Mouse (Mus musculus): ENCODE measurements at regions not wholly inside any gene's neighbourhood (a gene's known extent, or its start where the extent isn't known, plus 50 kb on each side); places are given as distances from the start of the nearest gene placed in this dataset.

- Histone ChIP-seq H3K27ac (ENCODE audit: low read length) (no peak overlapping the region), H3K36me3 (ENCODE audit: control insufficient read depth, insufficient read depth, low read length) (no peaks in the 10 kb centered on the region), H3K27me3 (ENCODE audit: control insufficient read depth, insufficient read depth, low read depth, low read length) (no peaks in the 10 kb centered on the region), H3K4me1 (ENCODE audit: control insufficient read depth, insufficient read depth, low read length) (peaks cover 2% of the 10 kb centered on the region; the same call in 1 of the 2 replicates), H3K4me2 (ENCODE audit: low read length) (no peak overlapping the region), H3K9me3 (replicated peaks; ENCODE audit: control insufficient read depth, low read length, poor library complexity, severe bottlenecking) (no peaks in the 10 kb centered on the region), H3K9ac (ENCODE audit: low read depth, low read length) (no peak overlapping the region), H3K4me3 (ENCODE audit: low read depth, low read length) (no peak overlapping the region)
- no peak for ATAC-seq
- WGBS = 40% methylated on average over 3 of the region's 3 CpGs
These were observed 68.7 kb downstream of the Atoh1 start for GRCm38 (mm10) chr6:64797600-64797999.

DNA sequence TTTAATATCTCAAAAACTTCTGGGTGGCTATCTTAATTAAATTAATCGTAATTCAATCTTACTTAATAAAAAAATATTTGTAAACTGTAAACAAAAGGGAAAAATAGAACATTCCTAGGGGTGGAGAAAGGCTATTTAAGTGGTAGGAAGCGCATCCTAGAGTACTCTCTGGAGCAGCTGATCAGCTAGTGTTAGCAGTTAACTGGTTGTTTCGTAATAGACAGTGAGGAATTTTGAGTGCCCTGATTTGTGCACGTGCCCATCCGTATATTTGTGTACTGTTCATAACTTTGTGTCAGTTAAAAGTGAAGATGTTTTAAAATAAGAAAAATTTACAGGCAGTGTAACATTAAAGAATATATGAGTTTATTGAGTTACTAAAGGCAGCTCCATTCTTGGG lies 69.9 kb downstream of the Atoh1 start:
- H3K27ac ChIP-seq (ENCODE audit: low read length) = no peak overlapping the region
- peak overlapping the region; percentile 59; the same call in 1 of the 2 replicates for H3K9ac ChIP-seq (ENCODE audit: low read depth, low read length)
- 56% methylated on average over 5 of the region's 5 CpGs for WGBS
- peaks cover 2% of the 10 kb centered on the region; the same call in 1 of the 2 replicates for H3K4me1 ChIP-seq (ENCODE audit: control insufficient read depth, insufficient read depth, low read length)
- ATAC-seq = 0 out of 2 replicates have a peak, but pooled peaks have one; percentile 41
- no peaks in the 10 kb centered on the region for H3K36me3 ChIP-seq (ENCODE audit: control insufficient read depth, insufficient read depth, low read length)
- peak overlapping the region; percentile 51 for H3K4me3 ChIP-seq (ENCODE audit: low read depth, low read length)
- no peaks in the 10 kb centered on the region for H3K9me3 ChIP-seq (replicated peaks; ENCODE audit: control insufficient read depth, low read length, poor library complexity, severe bottlenecking)
- peak overlapping the region; percentile 89 for H3K4me2 ChIP-seq (ENCODE audit: low read length)
- H3K27me3 ChIP-seq (ENCODE audit: control insufficient read depth, insufficient read depth, low read depth, low read length) = no peaks in the 10 kb centered on the region

GRCm38 (mm10) chr6:64799306-64800001 lies 70.5 kb downstream of the Atoh1 start:
- peak overlapping the region; percentile 89 for H3K4me2 ChIP-seq (ENCODE audit: low read length)
- peaks cover 2% of the 10 kb centered on the region; the same call in 1 of the 2 replicates for H3K4me1 ChIP-seq (ENCODE audit: control insufficient read depth, insufficient read depth, low read length)
- H3K9me3 ChIP-seq (replicated peaks; ENCODE audit: control insufficient read depth, low read length, poor library complexity, severe bottlenecking) = no peaks in the 10 kb centered on the region
- H3K27ac ChIP-seq (ENCODE audit: low read length) = no peak overlapping the region
- H3K36me3 ChIP-seq (ENCODE audit: control insufficient read depth, insufficient read depth, low read length) = no peaks in the 10 kb centered on the region
- 1% methylated on average over 22 of the region's 22 CpGs for WGBS
- peak overlapping the region; percentile 51 for H3K4me3 ChIP-seq (ENCODE audit: low read depth, low read length)
- ATAC-seq = peak; percentile 89
- H3K27me3 ChIP-seq (ENCODE audit: control insufficient read depth, insufficient read depth, low read depth, low read length) = no peaks in the 10 kb centered on the region
- H3K9ac ChIP-seq (ENCODE audit: low read depth, low read length) = peak overlapping the region; percentile 59

DNA sequence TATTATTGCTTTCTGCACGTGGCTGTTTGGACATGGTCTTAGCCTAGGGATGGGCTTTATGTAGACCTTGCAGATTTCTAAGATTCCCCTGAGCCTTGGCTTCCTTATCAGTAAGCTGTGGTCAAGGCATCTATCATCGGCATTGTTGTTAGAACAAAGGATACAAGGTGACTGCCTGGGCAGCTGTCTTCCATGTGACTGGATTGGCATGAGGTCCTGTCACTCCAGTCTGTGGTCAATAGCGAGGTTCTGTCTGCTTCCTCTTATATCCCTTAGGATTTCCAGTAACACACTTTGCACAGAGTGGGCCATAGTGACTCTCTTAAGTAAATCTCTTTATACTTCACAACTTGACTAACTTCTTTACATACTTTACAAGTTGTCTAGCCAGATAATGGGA lies 72.0 kb downstream of the Atoh1 start:
- Histone ChIP-seq H3K9me3 (replicated peaks; ENCODE audit: control insufficient read depth, low read length, poor library complexity, severe bottlenecking) (no peaks in the 10 kb centered on the region), H3K27me3 (ENCODE audit: control insufficient read depth, insufficient read depth, low read depth, low read length) (no peaks in the 10 kb centered on the region), H3K9ac (ENCODE audit: low read depth, low read length) (no peak overlapping the region), H3K4me2 (ENCODE audit: low read length) (no peak overlapping the region), H3K4me1 (ENCODE audit: control insufficient read depth, insufficient read depth, low read length) (peaks cover 2% of the 10 kb centered on the region; the same call in 1 of the 2 replicates), H3K36me3 (ENCODE audit: control insufficient read depth, insufficient read depth, low read length) (no peaks in the 10 kb centered on the region), H3K4me3 (ENCODE audit: low read depth, low read length) (no peak overlapping the region), H3K27ac (ENCODE audit: low read length) (no peak overlapping the region)
- 50% methylated on average over 3 of the region's 3 CpGs for WGBS
- ATAC-seq = no peak

- Histone ChIP-seq H3K9me3 (replicated peaks; ENCODE audit: control insufficient read depth, low read length, poor library complexity, severe bottlenecking) (no peaks in the 10 kb centered on the region), H3K36me3 (ENCODE audit: control insufficient read depth, insufficient read depth, low read length) (no peaks in the 10 kb centered on the region), H3K9ac (ENCODE audit: low read depth, low read length) (no peak overlapping the region), H3K27ac (ENCODE audit: low read length) (no peak overlapping the region), H3K4me1 (ENCODE audit: control insufficient read depth, insufficient read depth, low read length) (no peaks in the 10 kb centered on the region), H3K4me3 (ENCODE audit: low read depth, low read length) (no peak overlapping the region), H3K27me3 (ENCODE audit: control insufficient read depth, insufficient read depth, low read depth, low read length) (no peaks in the 10 kb centered on the region), H3K4me2 (ENCODE audit: low read length) (no peak overlapping the region)
- ATAC-seq = no peak
- WGBS = 93% methylated on average over 1 of the region's 1 CpGs
These were observed 86.2 kb downstream of the Atoh1 start for GRCm38 (mm10) chr6:64815115-64815514.

GRCm38 (mm10) chr6:64849097-64849648 lies 120.2 kb downstream of the Atoh1 start:
- Histone ChIP-seq H3K4me2 (ENCODE audit: low read length) (no peak overlapping the region), H3K9me3 (replicated peaks; ENCODE audit: control insufficient read depth, low read length, poor library complexity, severe bottlenecking) (no peaks in the 10 kb centered on the region), H3K4me1 (ENCODE audit: control insufficient read depth, insufficient read depth, low read length) (no peaks in the 10 kb centered on the region), H3K4me3 (ENCODE audit: low read depth, low read length) (no peak overlapping the region), H3K36me3 (ENCODE audit: control insufficient read depth, insufficient read depth, low read length) (no peaks in the 10 kb centered on the region), H3K9ac (ENCODE audit: low read depth, low read length) (no peak overlapping the region), H3K27ac (ENCODE audit: low read length) (no peak overlapping the region), H3K27me3 (ENCODE audit: control insufficient read depth, insufficient read depth, low read depth, low read length) (no peaks in the 10 kb centered on the region)
- WGBS = 28% methylated on average over 4 of the region's 4 CpGs
- ATAC-seq = no peak

DNA sequence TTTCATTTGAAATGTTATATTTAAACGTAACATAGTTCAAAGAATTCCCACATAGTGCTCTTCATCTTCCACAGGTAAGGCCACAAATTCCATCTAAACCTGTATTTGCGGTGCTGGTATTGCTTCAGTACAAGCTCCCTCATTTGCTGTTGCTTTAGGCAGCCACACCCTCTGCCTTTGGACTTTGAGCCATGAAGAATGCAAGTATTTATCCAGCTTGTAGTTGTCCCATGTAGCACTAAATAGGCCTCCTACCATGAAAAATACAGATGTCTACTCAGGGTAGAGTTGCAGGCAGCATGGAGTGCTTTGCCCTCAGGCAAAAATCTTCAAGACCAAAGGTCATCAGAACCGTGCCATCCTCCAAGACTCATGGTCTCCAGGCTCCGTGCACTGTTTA lies 134.0 kb downstream of the Atoh1 start:
- Histone ChIP-seq H3K27ac (ENCODE audit: low read length) (no peak overlapping the region), H3K27me3 (ENCODE audit: control insufficient read depth, insufficient read depth, low read depth, low read length) (no peaks in the 10 kb centered on the region), H3K36me3 (ENCODE audit: control insufficient read depth, insufficient read depth, low read length) (no peaks in the 10 kb centered on the region), H3K9me3 (replicated peaks; ENCODE audit: control insufficient read depth, low read length, poor library complexity, severe bottlenecking) (no peaks in the 10 kb centered on the region), H3K4me2 (ENCODE audit: low read length) (no peak overlapping the region), H3K9ac (ENCODE audit: low read depth, low read length) (no peak overlapping the region), H3K4me3 (ENCODE audit: low read depth, low read length) (no peak overlapping the region), H3K4me1 (ENCODE audit: control insufficient read depth, insufficient read depth, low read length) (no peaks in the 10 kb centered on the region)
- WGBS = 90% methylated on average over 4 of the region's 4 CpGs
- ATAC-seq = no peak

DNA sequence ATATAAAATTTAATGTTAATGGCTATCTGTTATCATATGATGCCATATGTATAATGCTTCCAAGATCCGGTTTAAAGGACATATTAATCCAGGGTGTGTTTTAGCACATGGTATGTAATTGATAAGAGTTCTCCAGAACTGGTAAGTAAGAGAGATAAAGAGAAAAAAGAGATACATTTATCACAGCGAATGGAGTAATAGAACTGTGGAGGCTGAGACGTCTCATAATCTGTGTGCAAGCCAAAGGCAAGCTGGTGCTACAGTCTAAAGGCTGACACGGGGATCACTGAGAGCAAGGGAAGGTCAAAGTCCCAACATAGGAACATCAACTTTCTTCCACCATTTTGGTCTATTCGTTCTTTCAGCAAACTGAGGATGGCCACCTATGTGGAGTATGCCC lies 146.0 kb upstream of the Smarcad1 start:
- WGBS = 91% methylated on average over 5 of the region's 5 CpGs
- H3K27me3 ChIP-seq (ENCODE audit: control insufficient read depth, insufficient read depth, low read depth, low read length) = no peaks in the 10 kb centered on the region
- ATAC-seq = no peak

More for the DNA sequence above, 146.0 kb upstream of the Smarcad1 start:
- Histone ChIP-seq H3K27ac (ENCODE audit: low read length) (no peak overlapping the region), H3K36me3 (ENCODE audit: control insufficient read depth, insufficient read depth, low read length) (no peaks in the 10 kb centered on the region), H3K4me2 (ENCODE audit: low read length) (no peak overlapping the region), H3K9ac (ENCODE audit: low read depth, low read length) (no peak overlapping the region), H3K4me3 (ENCODE audit: low read depth, low read length) (no peak overlapping the region), H3K9me3 (replicated peaks; ENCODE audit: control insufficient read depth, low read length, poor library complexity, severe bottlenecking) (no peaks in the 10 kb centered on the region), H3K4me1 (ENCODE audit: control insufficient read depth, insufficient read depth, low read length) (no peaks in the 10 kb centered on the region)

Data from midbrain, embryonic 16.5 days (tissue).